Mouse (Mus musculus) midbrain, postnatal 0 days (tissue): ENCODE results near the gene Drd4. TPM values are rescaled to one million over a fixed set of nuclear protein-coding genes. Genes with fewer than 3 reads are reported as not detected.
A peak's percentile ranks its signal among the peaks of the same experiment; 100 is the strongest.

Experiments
- ATAC-seq: fragments of 200-750 bp; cut with Nextera tagmentation; 2 replicates; pipeline ENCODE4 v1.8.0; 2017; ENCODE audit warnings: moderate number of reproducible peaks, mild to moderate bottlenecking, moderate TSS enrichment, moderate library complexity; ENCODE audit not compliant: low FRiP score
- DNase-seq: peaks from one replicate; pipeline ENCODE4 v3.0.0-alpha.2; 2015; ENCODE audit warnings: low spot score
- H3K27ac ChIP-seq: fragments of 300-500 bp; sonication (generic); 2 replicates; pipeline ENCODE4 v1.5.1; 2014; ENCODE audit warnings: low read depth, mild to moderate bottlenecking, low read length, mixed read lengths
- H3K27me3 ChIP-seq: fragments of 300-500 bp; sonication (generic); 2 replicates; pipeline ENCODE4 v1.6.1; 2014; ENCODE audit warnings: low read length, control low read depth, mixed read lengths; ENCODE audit not compliant: insufficient read depth
- H3K36me3 ChIP-seq: fragments of 300-500 bp; sonication (generic); 2 replicates; pipeline ENCODE4 v1.6.1; 2014; ENCODE audit warnings: low read length, control low read depth, mixed read lengths; ENCODE audit not compliant: insufficient read depth
- H3K4me1 ChIP-seq: fragments of 300-500 bp; sonication (generic); 2 replicates; pipeline ENCODE4 v1.6.1; 2014; ENCODE audit warnings: mild to moderate bottlenecking, control low read depth, antibody characterized with exemption, low read length, mixed read lengths; ENCODE audit not compliant: insufficient read depth
- H3K4me2 ChIP-seq: fragments of 300-500 bp; sonication (generic); 2 replicates; pipeline ENCODE4 v1.6.1; 2014; ENCODE audit warnings: low read depth, mild to moderate bottlenecking, low read length, mixed read lengths; ENCODE audit not compliant: poor library complexity, severe bottlenecking
- H3K4me3 ChIP-seq: fragments of 300-500 bp; sonication (generic); 2 replicates; pipeline ENCODE4 v1.5.1; 2014; ENCODE audit warnings: low read depth, mild to moderate bottlenecking, low read length, moderate library complexity
- H3K9ac ChIP-seq: fragments of 300-500 bp; sonication (generic); replicated peaks from 2 replicates; pipeline ENCODE4 v1.6.1; 2014; ENCODE audit warnings: mild to moderate bottlenecking, low read length, moderate library complexity, mixed read lengths; ENCODE audit not compliant: poor library complexity, severe bottlenecking
- H3K9me3 ChIP-seq: fragments of 300-500 bp; sonication (generic); 2 replicates; pipeline ENCODE4 v1.6.1; 2016; ENCODE audit warnings: low read length, control low read depth
- CTCF ChIP-seq: IDR thresholded peaks from 2 replicates; pipeline ENCODE4 v1.5.1; 2016; ENCODE audit warnings: antibody characterized with exemption, mild to moderate bottlenecking
- WGBS: fragments of 180-500 bp; shearing (Covaris S2); extraction: QIAGEN DNeasy Blood & Tissue Kit; methylation state at CpG from one replicate; pipeline ENCODE4 v1.1.7; 2014; 5-methylcytosine and 5-hydroxymethylcytosine counted together
- polyA plus RNA-seq: library from polyadenylated mRNA; unstranded; fragments of >200 nt; fragmentation: Nextera tagmentation; extraction: Ambion mirVana; gene quantifications from 2 replicates; pipeline ENCODE4 v1.2.1, GENCODE M21; 2015
- total RNA-seq: library from RNA; depleted of rRNA; stranded (reverse); fragments of >200 nt; gene quantifications from 2 replicates; pipeline ENCODE4 v1.2.3, GENCODE M21; 2014

Gene Drd4
- total and polyA plus RNA-seq, 2 experiments from 2014 or later: 0.55 to 0.73 TPM

DNA sequence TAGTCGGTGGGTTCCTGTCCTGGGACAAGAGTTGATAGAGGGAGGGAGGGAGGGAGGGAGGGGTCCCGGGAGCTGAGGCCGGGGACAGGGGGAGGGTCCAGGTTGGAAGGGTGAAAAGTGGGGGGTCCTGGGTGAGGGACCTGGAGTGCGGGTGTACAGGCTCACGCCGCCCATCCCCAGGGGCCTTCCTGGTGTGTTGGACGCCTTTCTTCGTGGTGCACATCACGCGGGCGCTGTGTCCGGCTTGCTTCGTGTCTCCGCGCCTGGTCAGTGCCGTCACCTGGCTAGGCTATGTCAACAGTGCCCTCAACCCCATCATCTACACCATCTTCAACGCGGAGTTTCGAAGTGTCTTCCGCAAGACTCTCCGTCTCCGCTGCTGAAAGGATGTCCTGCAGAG is 2.7 kb downstream of the Drd4 start:
- ATAC-seq (no peak), DNase-seq (no peak)
- Histone ChIP-seq H3K4me2 (peak overlapping the region; percentile 62), H3K9ac (0 out of 2 replicates have a peak overlapping the region, but pooled peaks have one; percentile 29), H3K9me3 (no peaks in the 10 kb centered on the region), H3K4me3 (peak overlapping the region; percentile 36), H3K36me3 (peaks cover 17% of the 10 kb centered on the region), H3K27me3 (peaks cover 29% of the 10 kb centered on the region), H3K27ac (no peak overlapping the region), H3K4me1 (peaks cover 6% of the 10 kb centered on the region; the same call in 1 of the 2 replicates)
- TF ChIP-seq CTCF: no peak
- 6% methylated on average over 20 of the region's 22 CpGs for WGBS

DNA sequence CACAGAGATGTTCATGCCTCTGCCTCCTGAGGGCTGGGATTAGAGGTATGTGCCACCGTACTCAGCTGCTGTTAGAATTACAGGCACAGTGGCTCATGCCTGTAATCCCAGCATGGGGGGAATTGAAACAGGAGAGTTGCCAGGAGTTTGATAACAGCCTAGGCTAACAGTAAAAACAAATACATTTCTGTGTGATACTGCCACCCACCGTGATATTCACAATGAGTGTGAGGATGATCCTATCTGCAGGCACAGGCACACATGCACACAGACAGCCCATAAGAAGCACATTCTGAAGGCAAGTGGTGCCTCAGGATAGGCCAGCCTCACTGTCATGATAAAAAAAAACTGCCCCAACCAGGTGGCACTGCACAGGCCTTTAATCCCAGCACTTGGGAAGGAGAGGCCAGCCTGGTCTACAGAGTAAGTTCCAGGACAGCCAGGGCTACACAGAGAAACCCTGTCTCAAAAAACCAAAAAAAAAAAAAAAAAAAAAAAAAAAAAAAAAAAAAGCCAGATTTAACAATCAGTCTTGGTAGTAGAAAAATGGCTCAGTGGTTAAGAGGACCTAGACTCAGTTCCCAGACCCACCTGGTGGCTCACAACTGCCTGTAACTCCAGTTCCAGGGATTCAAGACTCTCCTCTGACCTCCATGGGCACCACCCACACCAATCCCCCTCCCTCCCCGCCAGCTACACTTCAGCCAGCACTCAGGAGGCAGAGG is 6.3 kb downstream of the Drd4 start:
- H3K9me3 ChIP-seq: no peaks in the 10 kb centered on the region
- H3K9ac ChIP-seq: no peak overlapping the region
- TF ChIP-seq CTCF: no peak
- H3K4me3 ChIP-seq: no peak overlapping the region
- H3K4me2 ChIP-seq: no peak overlapping the region
- peaks cover 23% of the 10 kb centered on the region for H3K27me3 ChIP-seq
- WGBS: 73% methylated on average over 3 of the region's 3 CpGs
- H3K4me1 ChIP-seq: peaks cover 3% of the 10 kb centered on the region; the same call in 1 of the 2 replicates
- no peak for ATAC-seq
- no peak for DNase-seq
- H3K36me3 ChIP-seq: peaks cover 48% of the 10 kb centered on the region
- H3K27ac ChIP-seq: no peak overlapping the region

DNA sequence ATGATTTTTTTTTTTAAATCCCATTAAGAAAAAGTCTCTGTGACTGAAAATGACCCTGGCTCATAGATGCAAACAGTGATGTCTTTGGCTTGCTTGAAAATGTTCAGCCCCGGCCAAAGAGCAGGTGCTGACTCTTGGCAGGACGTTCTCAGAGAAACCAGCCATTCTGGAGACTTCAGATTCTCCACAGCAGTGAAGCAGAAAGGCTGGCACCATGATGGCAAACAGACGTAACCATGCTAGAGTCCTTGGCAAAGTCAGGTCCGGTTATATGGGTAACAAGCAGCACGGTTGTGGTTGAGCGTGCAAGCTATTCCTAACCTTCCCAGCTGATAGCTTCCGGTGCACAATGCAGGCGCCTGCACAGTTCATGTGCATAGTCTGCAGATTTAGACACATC is 7.4 kb downstream of the Drd4 start:
- no peak for ATAC-seq
- H3K27ac ChIP-seq: no peak overlapping the region
- 94% methylated on average over 8 of the region's 8 CpGs for WGBS
- no peak for DNase-seq
- TF ChIP-seq CTCF: no peak
- H3K4me2 ChIP-seq: no peak overlapping the region
- H3K27me3 ChIP-seq: peaks cover 14% of the 10 kb centered on the region
- no peaks in the 10 kb centered on the region for H3K9me3 ChIP-seq
- peaks cover 50% of the 10 kb centered on the region for H3K36me3 ChIP-seq
- no peak overlapping the region for H3K4me3 ChIP-seq
- H3K4me1 ChIP-seq: no peaks in the 10 kb centered on the region
- H3K9ac ChIP-seq: no peak overlapping the region

DNA sequence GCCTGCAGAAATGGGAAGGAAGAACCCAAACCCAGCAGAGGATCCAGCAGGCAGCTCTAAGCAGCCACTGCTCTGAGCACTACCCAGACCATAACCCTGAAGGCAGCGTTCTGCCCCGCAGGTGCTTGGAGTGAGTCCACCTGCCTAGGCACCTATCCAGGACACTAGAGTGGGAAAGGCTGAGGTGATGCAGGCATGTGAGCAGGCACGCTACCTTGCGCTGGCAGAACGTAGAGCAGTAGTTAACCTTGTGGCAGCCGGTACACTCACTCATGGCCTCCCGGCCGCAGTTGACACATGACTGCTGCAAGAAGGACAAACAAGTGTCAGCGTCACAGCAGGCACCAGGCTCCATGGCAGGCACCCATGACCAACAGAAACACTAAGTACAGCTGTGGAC is 9.6 kb downstream of the Drd4 start:
- H3K9ac ChIP-seq: no peak overlapping the region
- no peak overlapping the region for H3K27ac ChIP-seq
- DNase-seq: no peak
- no peak for TF ChIP-seq CTCF
- peaks cover 67% of the 10 kb centered on the region for H3K36me3 ChIP-seq
- H3K4me1 ChIP-seq: no peaks in the 10 kb centered on the region
- no peak for ATAC-seq
- no peak overlapping the region for H3K4me2 ChIP-seq
- WGBS: 96% methylated on average over 9 of the region's 9 CpGs
- no peak overlapping the region for H3K4me3 ChIP-seq
- no peaks in the 10 kb centered on the region for H3K27me3 ChIP-seq
- no peaks in the 10 kb centered on the region for H3K9me3 ChIP-seq

- Histone ChIP-seq H3K27me3 (no peaks in the 10 kb centered on the region), H3K9ac (no peak overlapping the region), H3K4me2 (no peak overlapping the region), H3K36me3 (peaks cover 70% of the 10 kb centered on the region), H3K4me1 (no peaks in the 10 kb centered on the region), H3K9me3 (no peaks in the 10 kb centered on the region), H3K27ac (no peak overlapping the region), H3K4me3 (no peak overlapping the region)
- no peak for TF ChIP-seq CTCF
- DNase-seq (no peak), ATAC-seq (no peak)
- 88% methylated on average over 1 of the region's 1 CpGs for WGBS
Observed at GRCm38 (mm10) chr7:141302702-141303268, 11.0 kb downstream of the Drd4 start.

DNA sequence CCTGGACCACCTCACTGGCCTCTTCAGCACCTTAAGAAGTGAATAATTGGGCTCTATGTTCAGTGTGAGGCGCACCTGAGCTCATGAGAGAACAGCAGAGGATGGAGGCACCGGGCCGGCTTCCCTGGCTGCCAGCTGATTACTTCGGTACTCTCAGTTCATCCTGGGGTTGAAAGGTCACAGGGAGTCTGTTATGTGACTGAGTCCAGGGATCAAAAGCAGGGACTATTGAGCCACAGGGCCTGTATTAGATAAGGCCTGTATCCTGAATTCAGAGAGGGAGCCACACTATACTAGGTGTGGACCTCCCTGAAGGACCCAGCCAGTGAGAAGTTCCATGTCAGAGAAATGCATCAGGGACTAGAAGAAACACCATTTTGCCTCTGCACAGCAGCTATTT is 12.7 kb downstream of the Drd4 start:
- no peaks in the 10 kb centered on the region for H3K27me3 ChIP-seq

More for the DNA sequence above, 12.7 kb downstream of the Drd4 start:
- Histone ChIP-seq H3K36me3 (peaks cover 77% of the 10 kb centered on the region), H3K9me3 (no peaks in the 10 kb centered on the region), H3K4me1 (no peaks in the 10 kb centered on the region), H3K4me3 (no peak overlapping the region), H3K27ac (no peak overlapping the region), H3K9ac (no peak overlapping the region), H3K4me2 (no peak overlapping the region)
- no peak for ATAC-seq
- DNase-seq: no peak
- 98% methylated on average over 4 of the region's 4 CpGs for WGBS
- no peak for TF ChIP-seq CTCF
